In genomic region chr14:51090921-51091900, GRCm38 (mm10) we compare ENCODE assay signal across 8 mouse cellular contexts. TPM values are rescaled to one million over a fixed set of nuclear protein-coding genes. Genes with fewer than 3 reads are reported as not detected.
DNase-seq lines count a peak whose midpoint lies in the region; ATAC-seq and TF ChIP-seq lines count a peak whose summit lies in the region.

TSS of gene Rnase4 (plus strand) at chr14:51091077.
TSS of gene Ang (plus strand) at chr14:51091150.

- H3K36me3 ChIP-seq in hindbrain, embryonic 14.5 days (replicated peaks; ENCODE audit: control insufficient read depth, insufficient read depth): no peaks in the 10 kb centered on the region
- no peaks in the 10 kb centered on the region for H3K36me3 ChIP-seq in limb, embryonic 15.5 days
- H3K36me3 ChIP-seq in midbrain, embryonic 14.5 days (ENCODE audit: control insufficient read depth, insufficient read depth, low read length): no peaks in the 10 kb centered on the region

- DNase-seq in left cerebral cortex, adult 2 months (ENCODE audit: extremely low spot score in 1 of 2, low spot score in 2 of 2): peak; percentile 34 to 43
- no peak for DNase-seq in left cerebral cortex, adult 8-10 months (ENCODE audit: low spot score in 2 of 2)
- DNase-seq in cerebellum, adult 2 months: peak; percentile 44 to 56
- peak; percentile 85 for DNase-seq in gastrocnemius, adult 2 months
- DNase-seq in hindbrain, embryonic 14.5 days (ENCODE audit: low spot score): peak; percentile 61
- peak; percentile 58 for DNase-seq in midbrain, embryonic 14.5 days
- peak; percentile 71 for DNase-seq in testis, postnatal 10 days (ENCODE audit: low spot score)

- peak within 1 kb of the TSS; percentile 57 for H3K9ac ChIP-seq in hindbrain, embryonic 14.5 days
- H3K9ac ChIP-seq in limb, embryonic 15.5 days: peak within 1 kb of the TSS; percentile 48
- H3K9ac ChIP-seq in midbrain, embryonic 14.5 days (replicated peaks; ENCODE audit: low read length): peak within 1 kb of the TSS; percentile 50

- intact Hi-C loops in left cerebral cortex, adult 2 months (cut with DNase I): loop anchor here (10.0 kb wide), 1 partner anchor 1014 kb away; the partner anchor contains the start of gene Hnrnpc
- intact Hi-C loops in gastrocnemius, adult 2 months (cut with DNase I): no loop called here

- no peaks in the 10 kb centered on the region for H3K27me3 ChIP-seq in cerebellum, adult 2 months (ENCODE audit: control insufficient read depth, insufficient read depth, low read length)
- no peaks in the 10 kb centered on the region for H3K27me3 ChIP-seq in hindbrain, embryonic 14.5 days (ENCODE audit: control insufficient read depth, insufficient read depth, low read length)
- H3K27me3 ChIP-seq in limb, embryonic 15.5 days: no peaks in the 10 kb centered on the region
- H3K27me3 ChIP-seq in midbrain, embryonic 14.5 days (ENCODE audit: control insufficient read depth, insufficient read depth, low read length): no peaks in the 10 kb centered on the region

- 5% methylated on average over 33 of the region's 33 CpGs for WGBS in cerebellum, adult 2 months
- WGBS in hindbrain, embryonic 14.5 days: 7% methylated on average over 33 of the region's 33 CpGs
- 7% methylated on average over 33 of the region's 33 CpGs for WGBS in limb, embryonic 15.5 days
- 7% methylated on average over 33 of the region's 33 CpGs for WGBS in midbrain, embryonic 14.5 days

- H3K4me2 ChIP-seq in hindbrain, embryonic 14.5 days (replicated peaks): peak within 1 kb of the TSS; percentile 80
- H3K4me2 ChIP-seq in limb, embryonic 15.5 days: peak within 1 kb of the TSS; percentile 64
- peak within 1 kb of the TSS; percentile 76 for H3K4me2 ChIP-seq in midbrain, embryonic 14.5 days (ENCODE audit: low read length)

- no peaks in the 10 kb centered on the region for H3K9me3 ChIP-seq in hindbrain, embryonic 14.5 days (ENCODE audit: control insufficient read depth, low read length)
- H3K9me3 ChIP-seq in limb, embryonic 15.5 days: no peaks in the 10 kb centered on the region
- no peaks in the 10 kb centered on the region for H3K9me3 ChIP-seq in midbrain, embryonic 14.5 days (ENCODE audit: control insufficient read depth, low read length)

- peak within 1 kb of the TSS; percentile 67 for H3K4me3 ChIP-seq in left cerebral cortex, adult 2 months
- peak within 1 kb of the TSS; percentile 81 for H3K4me3 ChIP-seq in cerebellum, adult 2 months (replicated peaks; ENCODE audit: insufficient read depth, low read depth, low read length)
- H3K4me3 ChIP-seq in gastrocnemius, adult 2 months: peak within 1 kb of the TSS; percentile 87
- H3K4me3 ChIP-seq in hindbrain, embryonic 14.5 days (replicated peaks; ENCODE audit: low read length): peak within 1 kb of the TSS; percentile 56
- H3K4me3 ChIP-seq in limb, embryonic 15.5 days: peak within 1 kb of the TSS; percentile 78
- H3K4me3 ChIP-seq in midbrain, embryonic 14.5 days (replicated peaks; ENCODE audit: low read depth, low read length): peak within 1 kb of the TSS; percentile 67

- no peak for TF ChIP-seq CTCF in left cerebral cortex, adult 2 months (IDR thresholded peaks at IDR 0.05)
- TF ChIP-seq CTCF in cerebellum, adult 2 months (IDR thresholded peaks at IDR 0.05; ENCODE audit: borderline replicate concordance, insufficient read depth, low read depth, low read length): no peak
- TF ChIP-seq CTCF in gastrocnemius, adult 2 months (IDR thresholded peaks at IDR 0.05): no peak

- no peaks in the 10 kb centered on the region for H3K4me1 ChIP-seq in cerebellum, adult 2 months (ENCODE audit: control insufficient read depth, insufficient read depth, low read length)
- H3K4me1 ChIP-seq in hindbrain, embryonic 14.5 days (replicated peaks; ENCODE audit: control insufficient read depth, insufficient read depth, low read length): no peaks in the 10 kb centered on the region; the same call in none of the 2 replicates
- H3K4me1 ChIP-seq in limb, embryonic 15.5 days: 0 out of 2 replicates have a peak, but pooled peaks cover 8% of the 10 kb centered on the region
- no peaks in the 10 kb centered on the region for H3K4me1 ChIP-seq in midbrain, embryonic 14.5 days (ENCODE audit: control insufficient read depth, insufficient read depth, low read length)

- TF ChIP-seq POLR2A in cerebellum, adult 2 months (IDR thresholded peaks at IDR 0.05; ENCODE audit: borderline replicate concordance, insufficient read depth, low read length): no peak

- peak within 1 kb of the TSS; percentile 87 for H3K27ac ChIP-seq in left cerebral cortex, adult 2 months
- H3K27ac ChIP-seq in cerebellum, adult 2 months (ENCODE audit: insufficient read depth, low read length): peak within 1 kb of the TSS; percentile 8; the same call in 1 of the 2 replicates
- H3K27ac ChIP-seq in gastrocnemius, adult 2 months: peak within 1 kb of the TSS; percentile 86
- H3K27ac ChIP-seq in hindbrain, embryonic 14.5 days: peak within 1 kb of the TSS; percentile 58
- peak within 1 kb of the TSS; percentile 90 for H3K27ac ChIP-seq in limb, embryonic 15.5 days
- peak within 1 kb of the TSS; percentile 66 for H3K27ac ChIP-seq in midbrain, embryonic 14.5 days (replicated peaks; ENCODE audit: low read depth, low read length)

- peak; percentile 32; the same call in 1 of the 2 replicates for ATAC-seq in hindbrain, embryonic 14.5 days (ENCODE audit: low FRiP score)
- peak; percentile 68 for ATAC-seq in limb, embryonic 15.5 days (ENCODE audit: insufficient number of reproducible peaks, low FRiP score, low TSS enrichment, low read depth)
- 0 out of 2 replicates have a peak, but pooled peaks have one; percentile 8 for ATAC-seq in midbrain, embryonic 14.5 days (ENCODE audit: low FRiP score, low TSS enrichment)

RNA-seq across cellular contexts. Expression of gene Rnase4, which starts in this region (rescaled TPM):
- 10 to 100 TPM; 14.6 to 15.4 TPM for total RNA-seq in left cerebral cortex, adult 2 months (2021)
- total RNA-seq in left cerebral cortex, adult 8-10 months (2022): 10 to 100 TPM; 15.6 to 31.6 (median 22.1) TPM
- polyA plus RNA-seq in cerebellum, adult 2 months (2012; rRNA removed): 11.5 and 12.4 TPM in 2 replicates
- total RNA-seq in gastrocnemius, adult 2 months (2021): 10 to 100 TPM; 34.6 to 40.1 TPM
- 17.0 and 18.2 TPM in 2 replicates for polyA plus RNA-seq in hindbrain, embryonic 14.5 days (2014; fragmentation: Nextera tagmentation; extraction: Ambion mirVana)
- polyA plus RNA-seq in limb, embryonic 15.5 days (2015; fragmentation: Nextera tagmentation; extraction: Ambion mirVana): 68.6 and 83.1 TPM in 2 replicates
- polyA plus RNA-seq in midbrain, embryonic 14.5 days (2014; fragmentation: Nextera tagmentation; extraction: Ambion mirVana): 9.6 and 12.7 TPM in 2 replicates

RNA-seq across cellular contexts. Expression of gene Ang, which starts in this region (rescaled TPM):
- 1 to 10 TPM; 3.0 to 3.9 TPM for total RNA-seq in left cerebral cortex, adult 2 months (2021)
- 1 to 10 TPM; 4.6 to 9.5 (median 5.3) TPM for total RNA-seq in left cerebral cortex, adult 8-10 months (2022)
- 2.9 TPM in 2 replicates for polyA plus RNA-seq in cerebellum, adult 2 months (2012; rRNA removed)
- total RNA-seq in gastrocnemius, adult 2 months (2021): 1 to 10 TPM; 4.0 TPM
- 4.8 and 5.2 TPM in 2 replicates for polyA plus RNA-seq in hindbrain, embryonic 14.5 days (2014; fragmentation: Nextera tagmentation; extraction: Ambion mirVana)
- 10.1 and 10.5 TPM in 2 replicates for polyA plus RNA-seq in limb, embryonic 15.5 days (2015; fragmentation: Nextera tagmentation; extraction: Ambion mirVana)
- 1.5 and 2.7 TPM in 2 replicates for polyA plus RNA-seq in midbrain, embryonic 14.5 days (2014; fragmentation: Nextera tagmentation; extraction: Ambion mirVana)

Comparison
In these comparisons a context has a peak if more than half of its experiments do, and no peak if none do; other contexts are left out.
1. DNase-seq: peak in left cerebral cortex, adult 2 months (2 of 2), cerebellum, adult 2 months (2 of 2), gastrocnemius, adult 2 months (single experiment), hindbrain, embryonic 14.5 days (single experiment), midbrain, embryonic 14.5 days (single experiment) and testis, postnatal 10 days (single experiment); none in left cerebral cortex, adult 8-10 months (0 of 2).
2. H3K27ac ChIP-seq: peak in every context shown above with its lines; median percentile 90 in limb, embryonic 15.5 days; 87 in left cerebral cortex, adult 2 months; 86 in gastrocnemius, adult 2 months; 66 in midbrain, embryonic 14.5 days; 58 in hindbrain, embryonic 14.5 days; 8 in cerebellum, adult 2 months.
3. ATAC-seq: peak in every context shown above with its lines; median percentile 68 in limb, embryonic 15.5 days; 32 in hindbrain, embryonic 14.5 days; 8 in midbrain, embryonic 14.5 days.
4. Peak in every context shown above with its lines, with median percentiles within 50 percentile points of each other: H3K4me3 ChIP-seq, H3K4me2 ChIP-seq and H3K9ac ChIP-seq.